Mouse (Mus musculus) liver, embryonic 11.5 days (tissue): ENCODE data around the gene Hcn2. TPM values are rescaled to one million over a fixed set of nuclear protein-coding genes. Genes with fewer than 3 reads are reported as not detected.

Experiments used
- ATAC-seq: fragments of 200-750 bp; cut with Nextera tagmentation; replicated peaks from 2 replicates; pipeline ENCODE4 v1.8.0; 2017; ENCODE audit warnings: moderate number of reproducible peaks, mild to moderate bottlenecking, moderate TSS enrichment, moderate library complexity; ENCODE audit not compliant: low FRiP score
- DNase-seq: peaks from one replicate; pipeline ENCODE4 v3.0.0-alpha.2; 2017; ENCODE audit warnings: low spot score
- H3K27ac ChIP-seq: fragments of 300-500 bp; sonication (generic); 2 replicates; pipeline ENCODE4 v1.5.1; 2014; ENCODE audit warnings: mild to moderate bottlenecking, low read depth, low read length, control low read depth
- H3K27me3 ChIP-seq: fragments of 300-500 bp; sonication (generic); replicated peaks from 2 replicates; pipeline ENCODE4 v1.6.1; 2014; ENCODE audit warnings: low read length, mixed read lengths; ENCODE audit not compliant: control insufficient read depth, insufficient read depth
- H3K36me3 ChIP-seq: fragments of 300-500 bp; sonication (generic); 2 replicates; pipeline ENCODE4 v1.6.1; 2014; ENCODE audit warnings: mild to moderate bottlenecking, low read length, moderate library complexity, mixed read lengths; ENCODE audit not compliant: control insufficient read depth, insufficient read depth
- H3K4me1 ChIP-seq: fragments of 300-500 bp; sonication (generic); replicated peaks from 2 replicates; pipeline ENCODE4 v1.6.1; 2014; ENCODE audit warnings: low read length, mixed read lengths; ENCODE audit not compliant: control insufficient read depth, insufficient read depth
- H3K4me2 ChIP-seq: fragments of 300-500 bp; sonication (generic); 2 replicates; pipeline ENCODE4 v1.6.1; 2014; ENCODE audit warnings: mild to moderate bottlenecking, control low read depth, moderate library complexity
- H3K4me3 ChIP-seq: fragments of 300-500 bp; sonication (generic); 2 replicates; pipeline ENCODE4 v1.5.1; 2014; ENCODE audit warnings: low read depth, low read length, control low read depth
- H3K9ac ChIP-seq: fragments of 300-500 bp; sonication (generic); 2 replicates; pipeline ENCODE4 v1.6.1; 2014; ENCODE audit warnings: low read depth, low read length, control low read depth
- H3K9me3 ChIP-seq: fragments of 300-500 bp; sonication (generic); 2 replicates; pipeline ENCODE4 v1.6.1; 2016; ENCODE audit warnings: low read length, inconsistent platforms, mixed read lengths; ENCODE audit not compliant: control insufficient read depth
- WGBS: fragments of 180-500 bp; shearing (Covaris S2); extraction: QIAGEN DNeasy Blood & Tissue Kit; methylation state at CpG from one replicate; pipeline ENCODE4 v1.1.7; 2014; 5-methylcytosine and 5-hydroxymethylcytosine counted together
- polyA plus RNA-seq: library from polyadenylated mRNA; unstranded; fragments of >200 nt; fragmentation: Nextera tagmentation; extraction: Ambion mirVana; gene quantifications from 2 replicates; pipeline ENCODE4 v1.2.1, GENCODE M21; 2014

Gene Hcn2
- polyA plus RNA-seq, 1 experiment from 2014 or later: not detected

- 69% methylated on average over 6 of the region's 6 CpGs for WGBS
- Histone ChIP-seq H3K4me2 (no peak overlapping the region), H3K27me3 (peaks cover 18% of the 10 kb centered on the region), H3K4me1 (no peaks in the 10 kb centered on the region), H3K27ac (no peak overlapping the region), H3K4me3 (no peak overlapping the region), H3K36me3 (no peaks in the 10 kb centered on the region), H3K9ac (no peak overlapping the region), H3K9me3 (no peaks in the 10 kb centered on the region)
- DNase-seq (no peak), ATAC-seq (no peak)
Observed at GRCm38 (mm10) chr10:79723047-79723446, 6.6 kb downstream of the Hcn2 start.

GRCm38 (mm10) chr10:79723692-79724091 is 7.3 kb downstream of the Hcn2 start:
- H3K27ac ChIP-seq: no peak overlapping the region
- H3K27me3 ChIP-seq: peaks cover 11% of the 10 kb centered on the region; the same call in 1 of the 2 replicates
- H3K9me3 ChIP-seq: no peaks in the 10 kb centered on the region
- H3K4me1 ChIP-seq: no peaks in the 10 kb centered on the region
- no peak overlapping the region for H3K4me2 ChIP-seq
- no peak overlapping the region for H3K4me3 ChIP-seq
- no peak overlapping the region for H3K9ac ChIP-seq
- ATAC-seq (no peak), DNase-seq (no peak)
- H3K36me3 ChIP-seq: no peaks in the 10 kb centered on the region
- WGBS: 75% methylated on average over 7 of the region's 7 CpGs

GRCm38 (mm10) chr10:79726090-79726489 is 9.7 kb downstream of the Hcn2 start:
- H3K27ac ChIP-seq: no peak overlapping the region
- no peak overlapping the region for H3K9ac ChIP-seq
- no peaks in the 10 kb centered on the region for H3K4me1 ChIP-seq
- H3K9me3 ChIP-seq: no peaks in the 10 kb centered on the region
- no peak overlapping the region for H3K4me3 ChIP-seq
- no peaks in the 10 kb centered on the region for H3K36me3 ChIP-seq
- H3K27me3 ChIP-seq: no peaks in the 10 kb centered on the region
- H3K4me2 ChIP-seq: no peak overlapping the region
- DNase-seq: no peak
- peak; percentile 50 for ATAC-seq
- whole genome bisulfite sequencing: 37% methylated on average over 11 of the region's 11 CpGs

- Histone ChIP-seq H3K9ac (no peak overlapping the region), H3K9me3 (no peaks in the 10 kb centered on the region), H3K4me1 (no peaks in the 10 kb centered on the region), H3K4me2 (no peak overlapping the region), H3K36me3 (peaks cover 3% of the 10 kb centered on the region; the same call in 1 of the 2 replicates), H3K27me3 (no peaks in the 10 kb centered on the region), H3K27ac (no peak overlapping the region), H3K4me3 (no peak overlapping the region)
- DNase-seq (no peak), ATAC-seq (no peak)
- 63% methylated on average over 28 of the region's 28 CpGs for WGBS
Observed at GRCm38 (mm10) chr10:79728323-79729249, 12.2 kb downstream of the Hcn2 start.

- Histone ChIP-seq H3K9ac (no peak overlapping the region), H3K4me2 (no peak overlapping the region), H3K36me3 (peaks cover 6% of the 10 kb centered on the region; the same call in 1 of the 2 replicates), H3K27me3 (no peaks in the 10 kb centered on the region), H3K27ac (no peak overlapping the region), H3K4me3 (no peak overlapping the region), H3K9me3 (no peaks in the 10 kb centered on the region), H3K4me1 (no peaks in the 10 kb centered on the region)
- ATAC-seq (no peak), DNase-seq (no peak)
- WGBS: 77% methylated on average over 13 of the region's 13 CpGs
Observed at GRCm38 (mm10) chr10:79729357-79729965, 13.0 kb downstream of the Hcn2 start.

GRCm38 (mm10) chr10:79732500-79732899 is 16.1 kb downstream of the Hcn2 start:
- no peak for DNase-seq
- Histone ChIP-seq H3K9ac (no peak overlapping the region), H3K27ac (no peak overlapping the region), H3K4me3 (no peak overlapping the region), H3K36me3 (peaks cover 33% of the 10 kb centered on the region), H3K4me1 (no peaks in the 10 kb centered on the region), H3K9me3 (no peaks in the 10 kb centered on the region), H3K4me2 (no peak overlapping the region), H3K27me3 (0 out of 2 replicates have a peak, but pooled peaks cover 4% of the 10 kb centered on the region)
- 100% methylated on average over 1 of the region's 1 CpGs for WGBS
- no peak for ATAC-seq

- 91% methylated on average over 15 of the region's 15 CpGs for WGBS
- Histone ChIP-seq H3K9me3 (peaks cover 6% of the 10 kb centered on the region; the same call in 1 of the 2 replicates), H3K4me1 (no peaks in the 10 kb centered on the region)
Observed at GRCm38 (mm10) chr10:79733847-79734246, 17.4 kb downstream of the Hcn2 start.

GRCm38 (mm10) chr10:79735361-79735760 is 18.9 kb downstream of the Hcn2 start:
- Histone ChIP-seq H3K36me3 (peaks cover 62% of the 10 kb centered on the region), H3K4me3 (0 out of 2 replicates have a peak overlapping the region, but pooled peaks have one; percentile 19), H3K27me3 (0 out of 2 replicates have a peak, but pooled peaks cover 4% of the 10 kb centered on the region), H3K9me3 (peaks cover 11% of the 10 kb centered on the region; the same call in 1 of the 2 replicates), H3K4me2 (peak overlapping the region; percentile 16), H3K27ac (no peak overlapping the region), H3K4me1 (no peaks in the 10 kb centered on the region), H3K9ac (no peak overlapping the region)
- DNase-seq: no peak
- 44% methylated on average over 52 of the region's 52 CpGs for WGBS
- ATAC-seq: no peak

More at GRCm38 (mm10) chr10:79733847-79734246, 17.4 kb downstream of the Hcn2 start:
- Histone ChIP-seq H3K27me3 (0 out of 2 replicates have a peak, but pooled peaks cover 4% of the 10 kb centered on the region), H3K4me3 (no peak overlapping the region), H3K27ac (no peak overlapping the region), H3K9ac (no peak overlapping the region), H3K36me3 (peaks cover 47% of the 10 kb centered on the region), H3K4me2 (no peak overlapping the region)
- DNase-seq: no peak
- ATAC-seq: no peak
